Mouse (Mus musculus): ENCODE measurements around the gene Acly.

DNA sequence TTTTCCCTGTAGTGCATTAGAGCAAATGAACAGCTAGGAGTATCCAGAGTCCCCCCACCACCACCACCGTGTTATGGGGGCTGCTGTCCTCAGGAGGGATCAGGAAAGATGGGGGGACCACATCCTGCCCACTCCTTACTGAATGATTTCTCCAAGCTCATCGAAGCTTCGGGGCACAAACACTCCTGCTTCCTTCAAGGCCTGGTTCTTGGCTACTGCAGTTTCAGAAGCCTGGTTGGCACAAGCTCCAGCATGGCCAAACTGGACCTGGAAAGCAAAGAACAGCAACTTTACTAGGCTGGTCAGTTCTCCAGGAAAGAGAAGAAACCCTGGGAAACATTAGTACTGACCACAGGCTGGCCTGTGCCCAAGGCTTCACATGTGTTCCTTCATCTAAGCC, 43.3 kb downstream of the Acly start:
- TF ChIP-seq CTCF (conservative IDR thresholded peaks at IDR 0.05; ENCODE audit: low read length) (no peak), NANOG (IDR thresholded peaks at IDR 0.05; ENCODE audit: borderline replicate concordance, low read length) (no peak), POU5F1 (IDR thresholded peaks at IDR 0.05; ENCODE audit: borderline replicate concordance, low read length) (no peak)
